Mouse (Mus musculus): ENCODE measurements around the gene Vmp1.

GRCm38 (mm10) chr11:86725607-86726006 is 42.0 kb upstream of the Vmp1 start:
- TF ChIP-seq HCFC1 (IDR thresholded peaks at IDR 0.05; ENCODE audit: borderline replicate concordance, insufficient read depth, low read length) (no peak), CHD2 (IDR thresholded peaks at IDR 0.05; ENCODE audit: low read depth, low read length) (no peak), ZNF384 (IDR thresholded peaks at IDR 0.05; ENCODE audit: low read depth, low read length) (no peak)

Data from ES-E14 (cell line).